Mouse (Mus musculus): ENCODE results near the gene Dgke.

Gene Dgke

DNA sequence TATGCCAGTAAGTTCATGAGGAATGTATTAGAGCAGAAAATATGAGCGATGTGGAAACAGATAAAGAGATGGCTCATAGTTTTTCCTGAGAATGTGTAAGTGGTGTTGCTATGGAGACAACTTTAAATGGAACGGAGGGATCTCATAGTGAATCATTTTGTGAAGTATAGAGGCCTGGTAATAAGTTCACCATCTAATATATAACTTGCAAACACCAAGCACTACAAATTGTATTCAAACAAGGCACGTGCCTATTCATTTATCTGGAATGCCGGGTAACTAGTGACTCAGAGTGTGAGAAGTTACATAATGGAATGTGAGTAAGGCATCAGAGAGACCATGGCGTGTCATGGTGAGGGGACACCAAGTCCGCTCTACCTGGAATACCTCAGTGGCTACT is 28.2 kb downstream of the Dgke start:
- in situ Hi-C loops (cut with MboI, MseI), result no loop called here

DNA sequence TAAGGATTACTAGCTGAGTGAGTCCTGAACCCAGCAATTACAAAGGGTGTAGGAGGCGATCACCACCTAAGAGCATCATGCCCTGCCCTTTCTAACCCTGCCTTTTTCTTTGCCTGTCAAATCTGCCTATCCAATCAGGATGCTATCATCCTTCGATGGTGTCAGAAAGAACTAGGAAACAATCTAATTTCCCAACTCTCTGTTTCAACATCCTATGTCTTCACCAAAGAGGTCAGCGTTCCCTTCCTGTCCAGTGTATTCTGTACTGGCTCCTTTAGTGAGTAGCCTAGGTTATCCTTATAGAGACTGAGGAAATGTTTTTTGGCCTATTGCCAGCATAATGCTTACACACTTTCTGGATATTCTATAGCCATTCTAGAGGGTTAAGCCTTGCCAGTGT is 31.1 kb downstream of the Dgke start:
- in situ Hi-C loops (cut with MboI, MseI), result no loop called here

GRCm38 (mm10) chr11:89034592-89034991 is 32.1 kb downstream of the Dgke start:
- in situ Hi-C loops (cut with MboI, MseI), result no loop called here

- in situ Hi-C loops (cut with MboI, MseI), result no loop called here
Measured at GRCm38 (mm10) chr11:89031189-89031588, 35.5 kb downstream of the Dgke start.

DNA sequence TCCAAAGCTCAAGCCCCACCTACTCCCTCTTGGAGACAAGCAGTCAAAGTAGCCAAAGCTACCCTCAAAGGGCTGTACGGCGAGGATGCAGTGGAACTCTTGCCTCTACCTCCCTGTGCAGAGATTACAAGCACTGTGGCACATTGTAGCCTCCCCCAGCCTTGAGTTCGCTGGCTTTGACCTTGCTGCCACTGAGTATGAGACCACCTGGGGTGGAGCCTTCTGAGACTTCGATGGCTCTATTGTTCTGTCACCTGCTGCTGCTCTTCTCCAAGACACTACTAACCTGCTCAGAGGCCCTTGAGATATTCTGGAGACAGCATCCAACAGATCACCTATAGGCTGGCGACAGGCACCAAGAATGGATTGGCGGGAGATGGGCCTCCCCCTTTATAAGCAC is 36.1 kb downstream of the Dgke start:
- in situ Hi-C loops (cut with MboI, MseI), result no loop called here

DNA sequence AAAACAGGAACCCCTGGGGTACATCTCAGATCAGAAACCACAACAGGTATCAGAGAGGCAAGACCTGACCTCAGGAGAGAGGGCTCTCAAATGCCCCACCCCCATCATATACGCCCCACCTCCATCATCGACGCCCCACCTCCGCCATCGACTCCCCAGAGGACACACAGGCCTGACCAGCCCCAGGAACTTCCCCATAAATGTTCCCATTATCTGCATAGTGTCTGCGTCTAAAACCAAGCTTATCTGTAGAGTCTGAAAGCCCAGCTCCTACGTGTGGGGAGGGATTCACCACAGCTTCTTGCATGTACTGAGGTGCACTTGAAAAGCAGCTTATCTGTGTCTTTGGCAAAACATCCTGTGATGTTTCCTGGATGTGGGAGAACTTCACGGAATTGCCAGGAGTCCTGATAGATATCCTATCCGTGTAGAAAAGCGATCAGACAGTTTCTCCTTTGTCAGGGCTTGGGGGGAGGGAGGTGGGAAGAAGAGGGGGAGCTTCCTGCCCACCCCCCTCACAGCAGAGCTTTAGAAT is 37.7 kb downstream of the Dgke start:
- in situ Hi-C loops (cut with MboI, MseI), result no loop called here

DNA sequence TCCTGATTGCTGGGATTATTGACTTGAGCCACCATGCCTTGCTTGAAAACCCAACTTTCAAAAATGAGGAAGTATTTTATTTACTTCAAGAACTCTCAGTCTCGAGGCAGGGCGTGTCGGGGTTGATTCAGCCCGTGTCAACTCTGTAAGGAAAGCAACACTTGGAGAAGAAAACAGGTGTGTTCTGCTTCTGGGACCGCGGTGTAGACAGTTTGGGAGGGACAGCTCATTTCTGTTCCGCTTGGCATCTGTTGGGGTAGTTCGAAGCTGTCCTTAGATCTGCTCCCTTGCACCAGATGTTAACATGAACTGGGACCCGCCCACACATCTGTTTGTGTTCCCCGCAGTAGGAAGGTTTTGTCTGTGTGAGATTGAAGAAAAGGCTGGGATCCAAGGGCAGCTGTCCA is 38.7 kb downstream of the Dgke start:
- in situ Hi-C loops (cut with MboI, MseI), result no loop called here

DNA sequence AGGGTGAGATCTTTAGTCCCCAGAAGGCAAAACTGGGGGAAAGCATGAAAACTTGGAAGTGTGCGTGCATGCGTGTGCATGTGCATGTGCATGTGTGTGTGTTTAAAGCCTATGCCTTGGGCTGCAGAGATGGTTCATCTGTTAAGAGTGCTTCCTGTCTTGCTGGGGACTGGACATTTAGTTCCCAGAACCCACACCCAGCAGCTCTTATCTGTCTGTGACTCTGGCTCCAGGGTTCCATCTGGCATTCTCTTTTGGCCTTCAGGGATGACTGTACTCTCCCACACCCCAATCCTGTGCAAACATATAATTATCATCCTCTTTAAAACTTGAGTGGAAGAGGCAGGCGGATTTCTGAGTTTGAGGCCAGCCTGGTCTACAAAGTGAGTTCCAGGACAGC is 40.5 kb downstream of the Dgke start:
- in situ Hi-C loops (cut with MboI, MseI), result no loop called here

- in situ Hi-C loops (cut with MboI, MseI), result no loop called here
Measured at GRCm38 (mm10) chr11:89025603-89026002, 41.0 kb downstream of the Dgke start.

DNA sequence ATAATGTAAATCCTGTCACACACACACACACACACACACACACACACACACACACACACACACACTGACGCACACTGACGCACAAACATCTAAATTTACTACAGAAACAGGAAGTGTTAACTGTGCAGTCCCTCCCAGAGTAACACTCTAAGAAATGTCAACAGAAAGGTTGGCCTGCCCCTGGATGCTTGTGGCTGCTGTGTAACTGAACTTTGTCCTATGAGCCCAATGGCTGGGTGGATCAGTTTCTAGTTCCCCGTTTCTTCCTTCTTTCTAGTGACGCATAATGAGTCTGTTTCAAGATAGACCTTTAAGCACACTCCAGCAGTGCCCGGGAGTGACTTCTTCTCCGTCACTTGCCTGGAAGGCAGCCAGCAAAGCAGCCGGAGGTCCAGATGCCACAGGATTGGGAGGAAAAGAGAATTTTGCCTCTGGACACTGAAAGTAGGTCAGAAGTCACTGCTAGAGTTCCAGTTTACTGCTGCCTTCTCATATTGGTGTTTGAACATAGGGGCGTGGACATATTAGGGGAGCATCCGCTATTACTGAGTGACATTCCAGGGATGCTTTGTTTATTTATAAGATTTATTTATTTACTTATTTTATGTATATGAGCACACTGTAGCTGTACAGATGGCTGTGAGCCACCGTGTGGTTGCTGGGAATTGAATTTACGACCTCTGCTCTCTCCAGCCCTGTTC is 42.3 kb downstream of the Dgke start:
- in situ Hi-C loops (cut with MboI, MseI), result no loop called here

GRCm38 (mm10) chr11:89023477-89023876 is 43.2 kb downstream of the Dgke start:
- in situ Hi-C loops (cut with MboI, MseI), result no loop called here

DNA sequence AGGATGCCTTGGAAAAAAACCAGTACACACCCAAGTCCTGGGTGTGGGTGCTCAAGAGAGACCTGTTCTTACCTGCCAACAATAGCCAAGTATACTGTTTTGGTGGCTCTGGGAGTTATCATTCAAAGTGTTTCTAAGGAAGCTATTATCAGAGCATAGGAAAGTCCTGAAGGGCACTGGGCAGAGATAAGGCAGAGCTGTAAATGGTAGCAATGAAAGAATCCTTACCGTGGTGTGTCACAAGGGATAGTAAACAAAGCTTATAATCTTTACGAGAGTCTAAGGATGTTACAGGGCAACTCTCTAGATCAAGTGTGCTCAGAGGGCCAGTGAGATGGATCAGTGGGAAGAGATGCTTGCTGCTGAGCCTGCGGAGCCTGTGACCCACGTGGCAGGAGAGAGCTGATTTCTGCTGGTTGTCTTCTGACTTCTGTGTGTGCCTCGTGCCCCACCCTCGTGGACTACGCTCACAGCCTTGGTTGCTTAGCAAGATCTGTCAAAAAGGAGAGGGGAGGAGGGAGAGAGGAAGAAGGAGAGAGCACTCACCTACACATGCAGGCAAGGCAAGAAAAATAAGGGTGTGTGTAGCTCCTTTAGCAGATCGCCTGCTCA is 44.4 kb downstream of the Dgke start:
- in situ Hi-C loops (cut with MboI, MseI), result no loop called here

DNA sequence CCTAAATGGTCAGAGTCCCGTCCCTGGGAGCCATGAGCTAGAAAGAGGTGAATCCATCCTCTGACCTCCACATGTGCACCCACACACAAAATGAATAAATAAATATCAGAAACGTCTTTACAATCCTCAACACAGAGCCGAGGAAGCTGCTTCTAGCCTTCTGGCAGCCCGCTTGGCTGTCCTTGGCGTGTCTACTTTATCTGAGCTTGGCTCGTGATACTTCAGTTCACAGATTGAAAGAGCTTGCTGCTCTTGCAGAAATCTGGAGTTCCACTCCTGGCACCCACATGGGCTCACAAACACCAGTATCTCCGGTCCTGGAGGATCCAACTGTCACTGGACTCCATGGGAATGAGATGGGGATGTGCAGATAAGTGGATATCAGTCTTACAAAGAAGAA is 45.0 kb downstream of the Dgke start:
- in situ Hi-C loops (cut with MboI, MseI), result no loop called here

- in situ Hi-C loops (cut with MboI, MseI), result no loop called here
Measured at GRCm38 (mm10) chr11:89020681-89021305, 45.9 kb downstream of the Dgke start.

DNA sequence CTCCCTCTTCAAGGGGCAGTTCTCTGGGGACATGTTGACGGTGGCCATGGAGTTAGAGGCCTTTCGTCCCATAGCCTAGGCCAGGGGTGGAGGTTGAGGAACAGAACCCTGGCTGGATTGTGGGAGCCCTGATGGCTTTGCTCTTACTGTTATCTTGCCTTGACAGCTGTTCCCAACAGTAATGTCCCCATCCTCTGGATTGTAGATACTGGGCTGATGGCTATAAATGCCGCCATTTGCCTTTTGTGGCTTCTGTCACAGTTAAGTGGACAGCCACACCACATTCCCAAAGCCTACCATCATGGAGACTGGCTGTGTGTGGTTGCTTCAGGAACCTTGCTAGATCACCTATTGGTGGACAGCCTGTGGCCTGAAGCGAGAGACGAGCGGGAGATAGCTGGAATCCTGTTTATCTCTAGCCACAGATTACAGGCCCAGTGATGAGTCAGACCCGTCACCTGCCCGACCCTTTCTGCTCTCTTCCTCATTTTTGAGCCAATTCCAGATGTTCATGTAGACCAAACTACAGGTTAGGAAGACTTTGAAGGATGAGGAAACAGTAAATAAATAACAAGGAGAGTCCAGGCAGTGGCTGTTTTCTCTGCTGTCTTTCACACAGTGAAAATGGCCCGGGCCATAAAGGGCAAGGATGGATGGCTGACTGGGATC is 49.0 kb downstream of the Dgke start:
- in situ Hi-C loops (cut with MboI, MseI), result no loop called here

DNA sequence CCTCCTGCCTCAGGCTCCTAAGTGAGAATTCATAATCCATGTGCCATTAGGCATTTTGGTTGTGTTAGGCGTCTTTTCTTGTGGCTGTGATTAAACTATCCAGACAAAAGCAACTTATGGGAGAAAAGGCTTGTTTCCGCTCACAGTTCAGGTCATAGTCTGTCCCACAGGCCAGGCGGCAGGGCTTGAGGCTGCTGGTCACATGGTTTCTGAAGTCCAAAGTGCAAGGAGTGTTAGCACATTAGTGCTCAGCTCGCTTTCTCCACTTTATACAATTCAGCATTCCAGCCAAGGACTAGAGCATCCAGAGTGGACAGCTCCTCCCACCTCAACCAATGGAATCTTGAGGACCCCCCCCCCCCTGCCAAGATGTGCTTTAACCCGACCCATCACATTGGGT is 54.4 kb downstream of the Dgke start:
- in situ Hi-C loops (cut with MboI, MseI), result no loop called here

DNA sequence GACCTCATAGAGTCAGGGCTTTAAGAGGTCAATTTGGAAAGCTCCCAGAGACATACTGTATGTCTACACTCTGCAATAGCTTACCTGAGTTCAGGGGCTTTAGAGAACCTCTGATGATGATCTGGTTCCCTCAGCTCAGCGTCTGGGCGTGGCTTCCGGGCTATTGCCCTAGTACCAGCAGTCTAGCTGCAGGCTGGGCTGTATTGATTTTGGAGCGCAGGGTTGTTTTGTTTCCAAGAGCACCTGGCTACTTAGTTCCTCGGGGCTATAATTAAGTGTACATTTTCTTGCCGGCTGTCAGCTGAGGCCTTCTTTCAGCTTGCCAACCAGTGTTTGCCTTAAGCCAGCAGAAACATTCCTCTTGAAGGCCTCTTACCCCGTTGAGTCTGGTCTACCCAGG is 57.2 kb downstream of the Dgke start:
- in situ Hi-C loops (cut with MboI, MseI), result no loop called here

GRCm38 (mm10) chr11:89009066-89009465 is 57.6 kb downstream of the Dgke start:
- in situ Hi-C loops (cut with MboI, MseI), result no loop called here

- in situ Hi-C loops (cut with MboI, MseI), result no loop called here
Measured at GRCm38 (mm10) chr11:89007582-89007981, 59.1 kb downstream of the Dgke start.

DNA sequence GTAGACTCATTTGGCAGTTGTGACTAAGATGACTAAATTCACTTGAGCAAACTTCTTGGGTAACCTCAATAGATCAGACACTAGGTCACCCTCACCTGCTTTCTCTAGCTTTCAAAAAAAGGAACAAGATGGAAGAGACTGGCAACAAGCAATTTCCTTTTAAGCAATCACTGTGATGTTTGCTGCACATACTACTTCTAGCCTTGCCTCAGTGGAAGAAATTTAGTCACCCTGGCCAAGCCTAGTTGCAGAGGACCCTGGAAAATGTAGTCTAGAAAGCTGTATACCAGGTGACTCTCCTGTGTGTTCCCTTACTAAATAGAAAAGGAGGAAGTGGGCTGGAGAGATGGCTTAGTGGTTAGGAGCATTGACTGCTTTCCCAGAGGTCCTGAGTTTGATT is 60.2 kb downstream of the Dgke start:
- in situ Hi-C loops (cut with MboI, MseI), result no loop called here

GRCm38 (mm10) chr11:89005473-89005872 is 61.2 kb downstream of the Dgke start:
- in situ Hi-C loops (cut with MboI, MseI), result no loop called here

GRCm38 (mm10) chr11:89003726-89004125 is 62.9 kb downstream of the Dgke start:
- in situ Hi-C loops (cut with MboI, MseI), result no loop called here
